In genomic region chr2:69585191-69585885, GRCm38 (mm10) we compare ENCODE assay signal across 7 mouse cellular contexts. TPM values are rescaled to one million over a fixed set of nuclear protein-coding genes. Genes with fewer than 3 reads are reported as not detected.
DNase-seq lines count a peak whose midpoint lies in the region; ATAC-seq and TF ChIP-seq lines count a peak whose summit lies in the region.

No protein-coding gene starts in this region.

- H3K4me2 ChIP-seq in heart, embryonic 16.5 days (ENCODE audit: low read depth, low read length) = peak overlapping the region; percentile 81
- H3K4me2 ChIP-seq in lung, embryonic 14.5 days = peak overlapping the region; percentile 98
- H3K4me2 ChIP-seq in stomach, embryonic 16.5 days (ENCODE audit: low read depth, low read length) = peak overlapping the region; percentile 99

- peaks cover 82% of the 10 kb centered on the region for H3K27me3 ChIP-seq in megakaryocyte, embryonic 14.5 days (replicated peaks)
- H3K27me3 ChIP-seq in embryonic facial prominence, embryonic 10.5 days (replicated peaks; ENCODE audit: low read depth, poor library complexity, severe bottlenecking) = peaks cover 87% of the 10 kb centered on the region
- peaks cover 33% of the 10 kb centered on the region for H3K27me3 ChIP-seq in heart, embryonic 16.5 days (ENCODE audit: control insufficient read depth, insufficient read depth, low read length)
- H3K27me3 ChIP-seq in lung, embryonic 14.5 days (ENCODE audit: insufficient read depth, low read length) = peaks cover 59% of the 10 kb centered on the region
- peaks cover 46% of the 10 kb centered on the region for H3K27me3 ChIP-seq in stomach, embryonic 16.5 days (ENCODE audit: control insufficient read depth, insufficient read depth, low read length)

- DNase-seq in embryonic facial prominence, embryonic 10.5 days (ENCODE audit: low spot score) = peak; percentile 63
- DNase-seq in lung, embryonic 14.5 days = peak; percentile 44
- DNase-seq in frontal cortex, postnatal 10 days (ENCODE audit: low spot score in 2 of 2) = no peak

- H3K9me3 ChIP-seq in megakaryocyte, embryonic 14.5 days = no peaks in the 10 kb centered on the region
- H3K9me3 ChIP-seq in embryonic facial prominence, embryonic 10.5 days = no peaks in the 10 kb centered on the region
- H3K9me3 ChIP-seq in heart, embryonic 16.5 days (replicated peaks; ENCODE audit: control insufficient read depth, low read length) = no peaks in the 10 kb centered on the region
- no peaks in the 10 kb centered on the region for H3K9me3 ChIP-seq in lung, embryonic 14.5 days (ENCODE audit: low read depth, low read length)
- H3K9me3 ChIP-seq in stomach, embryonic 16.5 days (replicated peaks; ENCODE audit: control insufficient read depth, low read length) = no peaks in the 10 kb centered on the region

- H3K4me1 ChIP-seq in megakaryocyte, embryonic 14.5 days = peaks cover 40% of the 10 kb centered on the region
- peaks cover 35% of the 10 kb centered on the region for H3K4me1 ChIP-seq in embryonic facial prominence, embryonic 10.5 days
- H3K4me1 ChIP-seq in heart, embryonic 16.5 days (ENCODE audit: control insufficient read depth, insufficient read depth, low read length) = peaks cover 19% of the 10 kb centered on the region
- H3K4me1 ChIP-seq in lung, embryonic 14.5 days (ENCODE audit: insufficient read depth) = no peaks in the 10 kb centered on the region
- peaks cover 15% of the 10 kb centered on the region; the same call in 1 of the 2 replicates for H3K4me1 ChIP-seq in stomach, embryonic 16.5 days (ENCODE audit: control insufficient read depth, insufficient read depth, low read length)

- no peaks in the 10 kb centered on the region for H3K36me3 ChIP-seq in megakaryocyte, embryonic 14.5 days (replicated peaks; ENCODE audit: low read length)
- H3K36me3 ChIP-seq in embryonic facial prominence, embryonic 10.5 days (replicated peaks) = no peaks in the 10 kb centered on the region
- H3K36me3 ChIP-seq in heart, embryonic 16.5 days (ENCODE audit: control insufficient read depth, insufficient read depth) = no peaks in the 10 kb centered on the region
- H3K36me3 ChIP-seq in lung, embryonic 14.5 days (ENCODE audit: insufficient read depth) = no peaks in the 10 kb centered on the region
- H3K36me3 ChIP-seq in stomach, embryonic 16.5 days (ENCODE audit: control insufficient read depth, insufficient read depth, low read length) = no peaks in the 10 kb centered on the region

- H3K27ac ChIP-seq in embryonic facial prominence, embryonic 10.5 days (replicated peaks) = peak overlapping the region; percentile 81
- H3K27ac ChIP-seq in heart, embryonic 16.5 days (ENCODE audit: low read length) = no peak overlapping the region
- no peak overlapping the region for H3K27ac ChIP-seq in lung, embryonic 14.5 days (ENCODE audit: low read depth)
- no peak overlapping the region for H3K27ac ChIP-seq in stomach, embryonic 16.5 days (ENCODE audit: low read length)

- WGBS in embryonic facial prominence, embryonic 10.5 days = under 1% methylated on average over 61 of the region's 61 CpGs
- WGBS in heart, embryonic 16.5 days = under 1% methylated on average over 61 of the region's 61 CpGs
- WGBS in lung, embryonic 14.5 days = under 1% methylated on average over 61 of the region's 61 CpGs
- under 1% methylated on average over 61 of the region's 61 CpGs for WGBS in stomach, embryonic 16.5 days

- TF ChIP-seq CTCF in lung, embryonic 14.5 days (IDR thresholded peaks at IDR 0.05; ENCODE audit: low read depth) = no peak

- no peak for ATAC-seq in megakaryocyte, adult 5-6 weeks (ENCODE audit: poor library complexity, severe bottlenecking)
- ATAC-seq in heart, embryonic 16.5 days (replicated peaks; ENCODE audit: extremely low read depth, insufficient read depth, low FRiP score) = 0 out of 2 replicates have a peak, but pooled peaks have one; percentile 12
- peak; percentile 26; the same call in 1 of the 2 replicates for ATAC-seq in lung, embryonic 14.5 days (ENCODE audit: insufficient read depth)
- peak; percentile 46; the same call in 1 of the 2 replicates for ATAC-seq in stomach, embryonic 16.5 days (ENCODE audit: insufficient read depth, low FRiP score)

- peak overlapping the region; percentile 35 for H3K9ac ChIP-seq in heart, embryonic 16.5 days (ENCODE audit: low read length)
- peak overlapping the region; percentile 25; the same call in 1 of the 2 replicates for H3K9ac ChIP-seq in lung, embryonic 14.5 days
- peak overlapping the region; percentile 63 for H3K9ac ChIP-seq in stomach, embryonic 16.5 days (ENCODE audit: low read length)

- H3K4me3 ChIP-seq in megakaryocyte, embryonic 14.5 days (replicated peaks) = peak overlapping the region; percentile 91
- peak overlapping the region; percentile 77 for H3K4me3 ChIP-seq in embryonic facial prominence, embryonic 10.5 days
- peak overlapping the region; percentile 56 for H3K4me3 ChIP-seq in heart, embryonic 16.5 days (ENCODE audit: low read length)
- peak overlapping the region; percentile 55 for H3K4me3 ChIP-seq in lung, embryonic 14.5 days (ENCODE audit: low read depth, low read length)
- H3K4me3 ChIP-seq in stomach, embryonic 16.5 days (replicated peaks; ENCODE audit: low read length) = peak overlapping the region; percentile 61

RNA-seq across cellular contexts. Expression of gene Lrp2, which starts 0.5 kb away (rescaled TPM):
- polyA plus RNA-seq in megakaryocyte, embryonic 14.5 days (2012; ENCODE audit: insufficient read depth, low replicate concordance) = not detected in 2 replicates
- total RNA-seq in megakaryocyte, adult 5-6 weeks (2015) = not detected in 2 replicates
- not detected in 2 replicates for total RNA-seq in megakaryocyte, adult 5-6 weeks (2017)
- polyA plus RNA-seq in embryonic facial prominence, embryonic 10.5 days (2016; fragmentation: Nextera tagmentation; extraction: Ambion mirVana) = 1.5 and 1.6 TPM in 2 replicates
- polyA plus RNA-seq in heart, embryonic 16.5 days (2015; fragmentation: Nextera tagmentation; extraction: Ambion mirVana) = 0.21 and 0.35 TPM in 2 replicates
- 1.1 and 1.5 TPM in 2 replicates for polyA plus RNA-seq in lung, embryonic 14.5 days (2014; fragmentation: Nextera tagmentation; extraction: Ambion mirVana)
- polyA plus RNA-seq in stomach, embryonic 16.5 days (2015; fragmentation: Nextera tagmentation; extraction: Ambion mirVana) = 0.61 and 0.63 TPM in 2 replicates

Comparison
In these comparisons a context has a peak if more than half of its experiments do, and no peak if none do; other contexts are left out.
1. DNase-seq: peak in embryonic facial prominence, embryonic 10.5 days (single experiment) and lung, embryonic 14.5 days (single experiment); none in frontal cortex, postnatal 10 days (0 of 2).
2. Peak in every context shown above with its lines, with median percentiles within 50 percentile points of each other: H3K4me3 ChIP-seq, H3K4me2 ChIP-seq and H3K9ac ChIP-seq.